Mouse (Mus musculus): ENCODE measurements at regions not wholly inside any gene's neighbourhood (a gene's known extent, or its start where the extent isn't known, plus 50 kb on each side); places are given as distances from the start of the nearest gene placed in this dataset.

- 84% methylated on average over 8 of the region's 8 CpGs for WGBS
- H3K4me3 ChIP-seq (replicated peaks; ENCODE audit: low read length): no peak overlapping the region
- H3K36me3 ChIP-seq (replicated peaks; ENCODE audit: control insufficient read depth, insufficient read depth): no peaks in the 10 kb centered on the region
- H3K4me2 ChIP-seq (replicated peaks): no peak overlapping the region
- H3K27ac ChIP-seq: no peak overlapping the region
- no peaks in the 10 kb centered on the region for H3K27me3 ChIP-seq (ENCODE audit: control insufficient read depth, insufficient read depth, low read length)
- no peaks in the 10 kb centered on the region for H3K9me3 ChIP-seq (ENCODE audit: control insufficient read depth, low read length)
- no peak overlapping the region for H3K9ac ChIP-seq
- no peaks in the 10 kb centered on the region for H3K4me1 ChIP-seq (replicated peaks; ENCODE audit: control insufficient read depth, insufficient read depth, low read length)
- no peak for ATAC-seq (ENCODE audit: low FRiP score)
- DNase-seq (ENCODE audit: low spot score): no peak
These were observed 104.2 kb upstream of the Twist2 start for GRCm38 (mm10) chr1:91697053-91697452.

DNA sequence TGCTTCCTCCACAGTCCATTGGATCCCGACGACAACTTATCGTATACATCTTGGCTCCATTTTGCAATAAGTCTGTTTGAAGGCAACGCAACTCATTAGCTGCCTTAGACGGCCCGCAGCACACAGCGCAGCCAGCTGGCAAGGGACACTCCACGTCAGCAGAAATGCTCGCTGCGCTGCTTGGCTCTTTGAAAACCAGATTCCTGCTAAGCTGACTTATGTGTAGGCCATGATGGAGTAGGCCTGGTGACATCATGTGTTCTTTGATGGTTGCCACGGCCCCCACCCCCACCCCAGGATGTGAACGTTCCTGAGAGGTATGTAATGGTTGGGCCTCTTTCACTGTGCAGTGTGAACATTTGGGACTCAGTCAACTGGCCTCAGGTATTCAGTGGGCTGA is 99.8 kb upstream of the Twist2 start:
- 75% methylated on average over 12 of the region's 12 CpGs for WGBS
- ATAC-seq (ENCODE audit: low FRiP score) (no peak), DNase-seq (ENCODE audit: low spot score) (no peak)
- Histone ChIP-seq H3K9me3 (ENCODE audit: control insufficient read depth, low read length) (no peaks in the 10 kb centered on the region), H3K9ac (no peak overlapping the region), H3K4me2 (replicated peaks) (no peak overlapping the region), H3K27ac (no peak overlapping the region), H3K36me3 (replicated peaks; ENCODE audit: control insufficient read depth, insufficient read depth) (no peaks in the 10 kb centered on the region), H3K4me3 (replicated peaks; ENCODE audit: low read length) (no peak overlapping the region), H3K4me1 (replicated peaks; ENCODE audit: control insufficient read depth, insufficient read depth, low read length) (no peaks in the 10 kb centered on the region), H3K27me3 (ENCODE audit: control insufficient read depth, insufficient read depth, low read length) (no peaks in the 10 kb centered on the region)

DNA sequence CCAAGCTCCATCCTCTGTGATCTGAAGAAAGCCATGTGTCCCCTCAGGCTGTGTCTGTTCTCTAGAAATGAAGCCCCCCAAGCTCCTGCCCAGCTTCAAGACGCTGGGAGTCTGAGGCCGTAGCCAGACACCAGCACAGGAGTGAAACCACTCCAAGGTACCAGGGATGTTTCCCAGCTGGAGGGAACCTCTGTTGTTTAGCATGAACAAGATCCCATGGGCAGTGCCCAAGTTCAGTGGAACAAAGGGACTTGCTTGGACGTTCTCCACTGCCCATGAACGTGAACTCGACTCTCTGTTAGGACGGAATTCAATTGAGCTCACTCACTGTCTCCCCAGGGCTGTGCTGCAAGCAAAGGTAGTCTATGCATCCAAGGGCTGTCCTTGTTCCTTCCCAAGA is 99.2 kb upstream of the Twist2 start:
- Histone ChIP-seq H3K9me3 (ENCODE audit: control insufficient read depth, low read length) (no peaks in the 10 kb centered on the region), H3K4me2 (replicated peaks) (no peak overlapping the region), H3K4me3 (replicated peaks; ENCODE audit: low read length) (no peak overlapping the region), H3K27me3 (ENCODE audit: control insufficient read depth, insufficient read depth, low read length) (no peaks in the 10 kb centered on the region), H3K27ac (no peak overlapping the region), H3K4me1 (replicated peaks; ENCODE audit: control insufficient read depth, insufficient read depth, low read length) (no peaks in the 10 kb centered on the region), H3K36me3 (replicated peaks; ENCODE audit: control insufficient read depth, insufficient read depth) (no peaks in the 10 kb centered on the region), H3K9ac (no peak overlapping the region)
- DNase-seq (ENCODE audit: low spot score) (no peak), ATAC-seq (ENCODE audit: low FRiP score) (no peak)
- 87% methylated on average over 6 of the region's 6 CpGs for WGBS

DNA sequence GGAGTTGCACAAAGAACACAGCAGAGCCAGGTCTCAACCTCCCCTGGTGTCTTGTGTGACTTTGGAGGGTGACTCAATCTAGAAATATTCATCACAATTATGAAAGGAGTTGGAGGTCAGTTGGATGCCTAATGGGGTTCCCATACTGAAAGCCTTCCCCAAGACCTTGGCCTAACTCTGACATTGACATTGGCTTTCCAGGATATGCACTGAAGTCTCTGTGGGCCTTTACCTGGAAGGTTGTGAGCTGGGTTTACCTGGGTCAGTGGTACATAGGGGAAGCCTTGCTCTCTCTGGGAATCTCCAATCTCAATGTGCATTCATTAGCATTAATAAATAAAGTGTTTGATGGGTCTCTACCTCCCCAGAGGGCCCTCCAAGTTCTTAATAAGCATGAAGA is 98.5 kb upstream of the Twist2 start:
- DNase-seq (ENCODE audit: low spot score) (no peak), ATAC-seq (ENCODE audit: low FRiP score) (no peak)
- Histone ChIP-seq H3K36me3 (replicated peaks; ENCODE audit: control insufficient read depth, insufficient read depth) (no peaks in the 10 kb centered on the region), H3K9ac (no peak overlapping the region), H3K4me2 (replicated peaks) (no peak overlapping the region), H3K9me3 (ENCODE audit: control insufficient read depth, low read length) (no peaks in the 10 kb centered on the region), H3K27ac (no peak overlapping the region), H3K4me1 (replicated peaks; ENCODE audit: control insufficient read depth, insufficient read depth, low read length) (no peaks in the 10 kb centered on the region), H3K4me3 (replicated peaks; ENCODE audit: low read length) (no peak overlapping the region), H3K27me3 (ENCODE audit: control insufficient read depth, insufficient read depth, low read length) (no peaks in the 10 kb centered on the region)

GRCm38 (mm10) chr1:91705451-91705850 is 95.8 kb upstream of the Twist2 start:
- Histone ChIP-seq H3K4me1 (replicated peaks; ENCODE audit: control insufficient read depth, insufficient read depth, low read length) (no peaks in the 10 kb centered on the region), H3K4me3 (replicated peaks; ENCODE audit: low read length) (no peak overlapping the region), H3K36me3 (replicated peaks; ENCODE audit: control insufficient read depth, insufficient read depth) (no peaks in the 10 kb centered on the region), H3K9me3 (ENCODE audit: control insufficient read depth, low read length) (no peaks in the 10 kb centered on the region), H3K4me2 (replicated peaks) (no peak overlapping the region), H3K27me3 (ENCODE audit: control insufficient read depth, insufficient read depth, low read length) (no peaks in the 10 kb centered on the region), H3K27ac (no peak overlapping the region), H3K9ac (no peak overlapping the region)
- no peak for ATAC-seq (ENCODE audit: low FRiP score)
- DNase-seq (ENCODE audit: low spot score): no peak
- WGBS: 91% methylated on average over 9 of the region's 9 CpGs

DNA sequence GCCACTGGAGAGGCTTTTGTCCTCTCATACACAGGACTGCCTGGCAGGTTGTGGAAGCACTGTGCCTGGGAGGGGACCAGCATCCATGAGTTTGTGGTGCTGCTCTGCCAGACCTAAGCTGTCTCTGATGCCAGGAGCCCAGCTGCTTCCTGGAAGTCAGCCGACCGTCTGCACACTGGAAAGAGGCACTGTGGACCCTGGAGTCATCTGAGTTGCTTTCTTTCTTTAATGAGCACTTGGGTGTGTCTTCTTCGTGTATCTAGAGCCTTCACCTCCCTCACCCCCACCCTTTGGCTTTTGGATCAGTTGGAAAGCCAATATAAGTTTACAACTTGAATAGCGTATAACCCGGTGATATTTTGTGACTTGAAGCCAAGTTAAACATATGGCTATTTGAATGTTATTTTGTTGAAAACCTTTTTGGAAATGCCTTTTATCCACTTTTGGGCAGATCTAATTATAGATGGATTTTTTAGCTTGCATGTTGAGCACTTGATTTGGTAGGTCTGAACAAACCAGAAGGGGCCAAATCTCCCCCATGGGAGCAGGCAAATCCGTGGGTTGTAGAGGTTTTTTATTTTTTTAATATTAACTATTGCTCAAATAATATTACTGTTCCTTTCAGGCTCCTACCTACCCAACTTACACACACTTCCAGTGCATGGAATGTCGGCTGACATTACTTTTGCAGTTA is 92.6 kb upstream of the Twist2 start:
- H3K9me3 ChIP-seq (ENCODE audit: control insufficient read depth, low read length): no peaks in the 10 kb centered on the region
- no peak for ATAC-seq (ENCODE audit: low FRiP score)
- H3K36me3 ChIP-seq (replicated peaks; ENCODE audit: control insufficient read depth, insufficient read depth): no peaks in the 10 kb centered on the region
- no peak overlapping the region for H3K4me3 ChIP-seq (replicated peaks; ENCODE audit: low read length)
- H3K4me1 ChIP-seq (replicated peaks; ENCODE audit: control insufficient read depth, insufficient read depth, low read length): no peaks in the 10 kb centered on the region
- H3K27me3 ChIP-seq (ENCODE audit: control insufficient read depth, insufficient read depth, low read length): no peaks in the 10 kb centered on the region
- no peak overlapping the region for H3K4me2 ChIP-seq (replicated peaks)
- 69% methylated on average over 7 of the region's 7 CpGs for WGBS
- no peak overlapping the region for H3K27ac ChIP-seq
- DNase-seq (ENCODE audit: low spot score): peak; percentile 49
- no peak overlapping the region for H3K9ac ChIP-seq

GRCm38 (mm10) chr1:91709244-91709600 is 92.0 kb upstream of the Twist2 start:
- no peaks in the 10 kb centered on the region for H3K9me3 ChIP-seq (ENCODE audit: control insufficient read depth, low read length)
- DNase-seq (ENCODE audit: low spot score) (no peak), ATAC-seq (ENCODE audit: low FRiP score) (no peak)
- H3K27ac ChIP-seq: no peak overlapping the region
- 100% methylated on average over 1 of the region's 1 CpGs for WGBS
- H3K27me3 ChIP-seq (ENCODE audit: control insufficient read depth, insufficient read depth, low read length): no peaks in the 10 kb centered on the region
- H3K4me3 ChIP-seq (replicated peaks; ENCODE audit: low read length): no peak overlapping the region
- no peaks in the 10 kb centered on the region for H3K36me3 ChIP-seq (replicated peaks; ENCODE audit: control insufficient read depth, insufficient read depth)
- no peak overlapping the region for H3K9ac ChIP-seq
- H3K4me2 ChIP-seq (replicated peaks): no peak overlapping the region
- no peaks in the 10 kb centered on the region for H3K4me1 ChIP-seq (replicated peaks; ENCODE audit: control insufficient read depth, insufficient read depth, low read length)

DNA sequence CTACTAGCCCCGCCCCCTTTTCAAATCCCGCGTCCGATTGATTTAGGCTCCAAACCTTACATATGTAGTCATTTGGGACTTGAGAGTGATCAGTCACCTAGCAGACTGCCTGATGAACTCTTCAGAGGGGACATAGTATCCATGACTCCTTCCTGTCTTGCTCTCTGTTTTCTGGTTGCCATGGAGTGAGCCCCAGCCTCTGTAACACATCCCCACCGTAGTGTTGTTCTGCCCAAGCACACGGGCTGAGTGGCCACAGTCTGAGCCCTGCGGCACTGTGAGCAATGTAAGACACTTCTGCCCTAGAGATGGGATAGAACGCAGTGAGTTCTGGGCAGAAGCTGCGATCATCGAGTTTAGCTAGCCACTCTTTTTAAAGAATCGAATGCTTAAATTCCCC is 88.1 kb upstream of the Twist2 start:
- no peak for ATAC-seq (ENCODE audit: low FRiP score)
- H3K9ac ChIP-seq: no peak overlapping the region
- WGBS: 91% methylated on average over 11 of the region's 11 CpGs
- H3K9me3 ChIP-seq (ENCODE audit: control insufficient read depth, low read length): no peaks in the 10 kb centered on the region
- no peaks in the 10 kb centered on the region for H3K27me3 ChIP-seq (ENCODE audit: control insufficient read depth, insufficient read depth, low read length)
- DNase-seq (ENCODE audit: low spot score): no peak
- no peak overlapping the region for H3K4me2 ChIP-seq (replicated peaks)
- H3K27ac ChIP-seq: no peak overlapping the region
- H3K36me3 ChIP-seq (replicated peaks; ENCODE audit: control insufficient read depth, insufficient read depth): no peaks in the 10 kb centered on the region
- H3K4me3 ChIP-seq (replicated peaks; ENCODE audit: low read length): no peak overlapping the region
- H3K4me1 ChIP-seq (replicated peaks; ENCODE audit: control insufficient read depth, insufficient read depth, low read length): no peaks in the 10 kb centered on the region

DNA sequence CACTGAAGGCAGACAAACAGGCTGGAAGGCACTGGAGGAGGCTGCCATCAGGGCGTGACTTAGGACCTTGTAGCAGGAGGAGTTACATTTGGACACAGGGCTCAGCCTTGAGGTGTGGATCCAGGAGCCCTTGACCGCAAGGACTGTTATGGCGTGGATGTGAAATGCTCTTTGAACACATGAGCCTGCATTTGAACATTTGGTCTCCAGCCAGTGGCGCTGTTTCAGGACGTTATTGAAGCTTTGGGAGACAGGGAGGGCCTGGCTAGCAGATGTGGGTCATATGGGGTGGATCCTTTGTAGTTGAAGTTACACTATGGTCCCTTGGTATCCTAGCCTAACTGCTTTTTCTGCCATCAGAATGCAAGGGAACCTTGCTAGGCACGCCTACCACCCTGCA is 87.0 kb upstream of the Twist2 start:
- Histone ChIP-seq H3K9ac (no peak overlapping the region), H3K4me3 (replicated peaks; ENCODE audit: low read length) (no peak overlapping the region), H3K4me1 (replicated peaks; ENCODE audit: control insufficient read depth, insufficient read depth, low read length) (no peaks in the 10 kb centered on the region), H3K36me3 (replicated peaks; ENCODE audit: control insufficient read depth, insufficient read depth) (no peaks in the 10 kb centered on the region), H3K4me2 (replicated peaks) (no peak overlapping the region), H3K27ac (no peak overlapping the region), H3K9me3 (ENCODE audit: control insufficient read depth, low read length) (no peaks in the 10 kb centered on the region), H3K27me3 (ENCODE audit: control insufficient read depth, insufficient read depth, low read length) (no peaks in the 10 kb centered on the region)
- ATAC-seq (ENCODE audit: low FRiP score): no peak
- no peak for DNase-seq (ENCODE audit: low spot score)
- 88% methylated on average over 6 of the region's 6 CpGs for WGBS

DNA sequence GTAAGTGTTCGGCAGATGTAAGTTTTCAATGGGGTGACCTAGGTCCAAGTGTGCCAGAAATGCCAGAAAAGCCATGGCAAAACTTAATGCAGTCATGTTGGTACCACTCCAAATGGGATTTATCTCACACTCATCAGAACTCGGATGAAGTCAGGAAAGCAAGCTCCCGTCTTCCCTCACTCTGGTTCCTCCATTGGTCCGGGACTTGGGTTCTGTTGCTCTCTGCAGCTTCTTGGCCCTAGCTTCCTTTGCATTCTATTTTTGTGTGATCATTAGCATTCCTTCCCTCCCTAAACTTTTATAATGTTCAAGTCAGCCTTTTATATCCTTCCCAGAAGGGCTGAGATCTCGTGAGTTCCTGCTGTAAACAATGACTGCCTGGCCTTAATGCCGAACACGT is 85.9 kb upstream of the Twist2 start:
- 84% methylated on average over 7 of the region's 7 CpGs for WGBS
- DNase-seq (ENCODE audit: low spot score) (no peak), ATAC-seq (ENCODE audit: low FRiP score) (no peak)
- Histone ChIP-seq H3K4me1 (replicated peaks; ENCODE audit: control insufficient read depth, insufficient read depth, low read length) (no peaks in the 10 kb centered on the region), H3K4me2 (replicated peaks) (no peak overlapping the region), H3K27me3 (ENCODE audit: control insufficient read depth, insufficient read depth, low read length) (no peaks in the 10 kb centered on the region), H3K27ac (no peak overlapping the region), H3K4me3 (replicated peaks; ENCODE audit: low read length) (no peak overlapping the region), H3K9ac (no peak overlapping the region), H3K9me3 (ENCODE audit: control insufficient read depth, low read length) (no peaks in the 10 kb centered on the region), H3K36me3 (replicated peaks; ENCODE audit: control insufficient read depth, insufficient read depth) (no peaks in the 10 kb centered on the region)

All from hindbrain, embryonic 14.5 days (tissue).